Mouse (Mus musculus) E14TG2a.4 (cell line): Measurements from ENCODE around the gene Farp1.

ENCODE experiments used
- CTCF ChIP-seq: conservative IDR thresholded peaks from 2 replicates; pipeline ENCODE4 v1.5.1; 2014; ENCODE audit warnings: low read length
- NANOG ChIP-seq: IDR thresholded peaks from 2 replicates; pipeline ENCODE4 v1.6.1; 2014; ENCODE audit warnings: borderline replicate concordance, low read length, mixed read lengths
- POU5F1 ChIP-seq: IDR thresholded peaks from 2 replicates; pipeline ENCODE4 v1.6.1; 2014; ENCODE audit warnings: low read length, borderline replicate concordance

- TF ChIP-seq CTCF = no peak
- no peak for TF ChIP-seq POU5F1
- no peak for TF ChIP-seq NANOG
Observed at GRCm38 (mm10) chr14:121244104-121244503, 209.1 kb downstream of the Farp1 start.
